Comparison of ENCODE assay signal across 8 mouse cellular contexts in the genomic region with DNA sequence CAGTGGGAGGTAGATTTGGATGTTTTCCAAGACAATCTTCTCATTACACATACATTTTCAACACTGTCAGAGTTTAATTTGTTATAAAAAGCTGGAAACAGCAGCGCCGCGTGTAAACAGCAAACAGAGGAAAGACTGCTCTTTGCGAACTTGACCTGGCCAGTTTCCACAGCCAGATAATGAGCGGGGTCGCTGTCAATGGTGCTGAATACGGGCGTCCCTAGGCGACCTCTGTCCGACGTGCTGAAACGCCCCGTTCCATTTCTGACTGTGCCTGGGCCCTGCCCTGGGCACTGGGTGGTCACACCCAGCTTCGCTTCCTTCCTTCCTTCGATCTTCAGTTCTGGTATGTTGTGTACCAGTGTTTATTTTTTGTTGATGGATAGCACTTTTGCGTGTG. TPM values are rescaled to one million over a fixed set of nuclear protein-coding genes. Genes with fewer than 3 reads are reported as not detected.
DNase-seq lines count a peak whose midpoint lies in the region; ATAC-seq lines count a peak whose summit lies in the region.

No protein-coding gene starts in this region.

- peak; percentile 2 for DNase-seq in CD4-positive, CD25-positive, alpha-beta regulatory T cell, adult 2 months (ENCODE audit: low read depth, low spot score)
- peak; percentile 37 for DNase-seq in A20 (ENCODE audit: low read depth, low spot score)
- peak; percentile 88 for DNase-seq in embryo, embryonic 10 days (ENCODE audit: low spot score)
- DNase-seq in kidney, adult 9 months = peak; percentile 49
- peak; percentile 70 for DNase-seq in lung, postnatal 14 days
- peak; percentile 49 for DNase-seq in yolk sac, embryonic 10.5 days (ENCODE audit: low spot score)
- no peak for DNase-seq in thymus, postnatal 10 days (ENCODE audit: low spot score in 2 of 2)

- no peak for ATAC-seq in CD4-positive, CD25-positive, alpha-beta regulatory T cell, adult 4 months

RNA-seq across cellular contexts. Expression of a gene that starts 58.1 kb away (rescaled TPM):
- polyA plus RNA-seq in CD4-positive, CD25-positive, alpha-beta regulatory T cell, adult 4 months (2017; shearing (Covaris generic)) = not detected

Comparison
In these comparisons a context has a peak if more than half of its experiments do, and no peak if none do; other contexts are left out.
1. DNase-seq: peak in CD4-positive, CD25-positive, alpha-beta regulatory T cell, adult 2 months (single experiment), A20 (single experiment), embryo, embryonic 10 days (single experiment), kidney, adult 9 months (single experiment), lung, postnatal 14 days (single experiment) and yolk sac, embryonic 10.5 days (single experiment); none in thymus, postnatal 10 days (0 of 2).